Mouse (Mus musculus) midbrain, postnatal 0 days (tissue): ENCODE measurements at regions not wholly inside any gene's neighbourhood (a gene's known extent, or its start where the extent isn't known, plus 50 kb on each side); places are given as distances from the start of the nearest gene placed in this dataset.

Source experiments
- ATAC-seq: fragments of 200-750 bp; cut with Nextera tagmentation; 2 replicates; pipeline ENCODE4 v1.8.0; 2017; ENCODE audit warnings: moderate number of reproducible peaks, mild to moderate bottlenecking, moderate TSS enrichment, moderate library complexity; ENCODE audit not compliant: low FRiP score
- DNase-seq: peaks from one replicate; pipeline ENCODE4 v3.0.0-alpha.2; 2015; ENCODE audit warnings: low spot score
- H3K27ac ChIP-seq: fragments of 300-500 bp; sonication (generic); 2 replicates; pipeline ENCODE4 v1.5.1; 2014; ENCODE audit warnings: low read depth, mild to moderate bottlenecking, low read length, mixed read lengths
- H3K27me3 ChIP-seq: fragments of 300-500 bp; sonication (generic); 2 replicates; pipeline ENCODE4 v1.6.1; 2014; ENCODE audit warnings: low read length, control low read depth, mixed read lengths; ENCODE audit not compliant: insufficient read depth
- H3K36me3 ChIP-seq: fragments of 300-500 bp; sonication (generic); 2 replicates; pipeline ENCODE4 v1.6.1; 2014; ENCODE audit warnings: low read length, control low read depth, mixed read lengths; ENCODE audit not compliant: insufficient read depth
- H3K4me1 ChIP-seq: fragments of 300-500 bp; sonication (generic); 2 replicates; pipeline ENCODE4 v1.6.1; 2014; ENCODE audit warnings: mild to moderate bottlenecking, control low read depth, antibody characterized with exemption, low read length, mixed read lengths; ENCODE audit not compliant: insufficient read depth
- H3K4me2 ChIP-seq: fragments of 300-500 bp; sonication (generic); 2 replicates; pipeline ENCODE4 v1.6.1; 2014; ENCODE audit warnings: low read depth, mild to moderate bottlenecking, low read length, mixed read lengths; ENCODE audit not compliant: poor library complexity, severe bottlenecking
- H3K4me3 ChIP-seq: fragments of 300-500 bp; sonication (generic); 2 replicates; pipeline ENCODE4 v1.5.1; 2014; ENCODE audit warnings: low read depth, mild to moderate bottlenecking, low read length, moderate library complexity
- H3K9ac ChIP-seq: fragments of 300-500 bp; sonication (generic); replicated peaks from 2 replicates; pipeline ENCODE4 v1.6.1; 2014; ENCODE audit warnings: mild to moderate bottlenecking, low read length, moderate library complexity, mixed read lengths; ENCODE audit not compliant: poor library complexity, severe bottlenecking
- H3K9me3 ChIP-seq: fragments of 300-500 bp; sonication (generic); 2 replicates; pipeline ENCODE4 v1.6.1; 2016; ENCODE audit warnings: low read length, control low read depth
- CTCF ChIP-seq: IDR thresholded peaks from 2 replicates; pipeline ENCODE4 v1.5.1; 2016; ENCODE audit warnings: antibody characterized with exemption, mild to moderate bottlenecking
- WGBS: fragments of 180-500 bp; shearing (Covaris S2); extraction: QIAGEN DNeasy Blood & Tissue Kit; methylation state at CpG from one replicate; pipeline ENCODE4 v1.1.7; 2014; 5-methylcytosine and 5-hydroxymethylcytosine counted together

GRCm38 (mm10) chr4:47638876-47639494 is 164.5 kb downstream of the Sec61b start:
- peak; percentile 28 for DNase-seq
- WGBS = 34% methylated on average over 10 of the region's 10 CpGs
- no peaks in the 10 kb centered on the region for H3K9me3 ChIP-seq
- no peak overlapping the region for H3K4me3 ChIP-seq
- no peak overlapping the region for H3K9ac ChIP-seq
- no peak for TF ChIP-seq CTCF
- no peak overlapping the region for H3K4me2 ChIP-seq
- H3K4me1 ChIP-seq = no peaks in the 10 kb centered on the region; the same call in 1 of the 2 replicates
- no peaks in the 10 kb centered on the region for H3K27me3 ChIP-seq
- ATAC-seq = no peak
- H3K36me3 ChIP-seq = no peaks in the 10 kb centered on the region
- H3K27ac ChIP-seq = no peak overlapping the region

GRCm38 (mm10) chr4:47645093-47645492 is 170.6 kb downstream of the Sec61b start:
- no peaks in the 10 kb centered on the region for H3K36me3 ChIP-seq
- H3K4me1 ChIP-seq = no peaks in the 10 kb centered on the region

GRCm38 (mm10) chr4:47648701-47649100 is 174.2 kb downstream of the Sec61b start:
- no peaks in the 10 kb centered on the region for H3K36me3 ChIP-seq
- WGBS = 70% methylated on average over 8 of the region's 8 CpGs
- no peak overlapping the region for H3K9ac ChIP-seq
- H3K27me3 ChIP-seq = no peaks in the 10 kb centered on the region
- no peaks in the 10 kb centered on the region for H3K4me1 ChIP-seq
- H3K4me2 ChIP-seq = no peak overlapping the region
- no peak overlapping the region for H3K4me3 ChIP-seq
- no peak overlapping the region for H3K27ac ChIP-seq
- H3K9me3 ChIP-seq = no peaks in the 10 kb centered on the region
- ATAC-seq = no peak
- no peak for TF ChIP-seq CTCF
- peak; percentile 76 for DNase-seq

More at GRCm38 (mm10) chr4:47645093-47645492, 170.6 kb downstream of the Sec61b start:
- Histone ChIP-seq H3K9me3 (no peaks in the 10 kb centered on the region), H3K4me3 (no peak overlapping the region), H3K4me2 (no peak overlapping the region), H3K27ac (no peak overlapping the region), H3K27me3 (no peaks in the 10 kb centered on the region), H3K9ac (no peak overlapping the region)
- DNase-seq (no peak), ATAC-seq (no peak)
- WGBS = 78% methylated on average over 1 of the region's 1 CpGs
- no peak for TF ChIP-seq CTCF

GRCm38 (mm10) chr4:47649951-47650350 is 175.5 kb downstream of the Sec61b start:
- Histone ChIP-seq H3K9ac (no peak overlapping the region), H3K4me3 (no peak overlapping the region), H3K4me2 (no peak overlapping the region), H3K36me3 (no peaks in the 10 kb centered on the region), H3K9me3 (no peaks in the 10 kb centered on the region), H3K27ac (no peak overlapping the region), H3K27me3 (no peaks in the 10 kb centered on the region), H3K4me1 (no peaks in the 10 kb centered on the region)
- no peak for TF ChIP-seq CTCF
- no peak for DNase-seq
- no peak for ATAC-seq
- WGBS = 85% methylated on average over 3 of the region's 3 CpGs

- DNase-seq (no peak), ATAC-seq (no peak)
- Histone ChIP-seq H3K4me3 (no peak overlapping the region), H3K9me3 (no peaks in the 10 kb centered on the region), H3K36me3 (no peaks in the 10 kb centered on the region), H3K4me2 (no peak overlapping the region), H3K4me1 (no peaks in the 10 kb centered on the region), H3K27me3 (no peaks in the 10 kb centered on the region), H3K27ac (no peak overlapping the region), H3K9ac (0 out of 2 replicates have a peak overlapping the region, but pooled peaks have one; percentile 8)
- 76% methylated on average over 10 of the region's 10 CpGs for WGBS
- no peak for TF ChIP-seq CTCF
These were observed 177.1 kb downstream of the Sec61b start for GRCm38 (mm10) chr4:47651521-47651920.

GRCm38 (mm10) chr4:47653143-47653542 is 178.7 kb downstream of the Sec61b start:
- TF ChIP-seq CTCF = no peak
- Histone ChIP-seq H3K4me2 (no peak overlapping the region), H3K9ac (no peak overlapping the region), H3K4me1 (no peaks in the 10 kb centered on the region), H3K27me3 (no peaks in the 10 kb centered on the region), H3K4me3 (no peak overlapping the region), H3K36me3 (no peaks in the 10 kb centered on the region), H3K27ac (no peak overlapping the region), H3K9me3 (no peaks in the 10 kb centered on the region)
- no peak for ATAC-seq
- WGBS = 49% methylated on average over 2 of the region's 2 CpGs
- DNase-seq = no peak
